Mouse (Mus musculus): ENCODE measurements around the gene Nos3.

DNA sequence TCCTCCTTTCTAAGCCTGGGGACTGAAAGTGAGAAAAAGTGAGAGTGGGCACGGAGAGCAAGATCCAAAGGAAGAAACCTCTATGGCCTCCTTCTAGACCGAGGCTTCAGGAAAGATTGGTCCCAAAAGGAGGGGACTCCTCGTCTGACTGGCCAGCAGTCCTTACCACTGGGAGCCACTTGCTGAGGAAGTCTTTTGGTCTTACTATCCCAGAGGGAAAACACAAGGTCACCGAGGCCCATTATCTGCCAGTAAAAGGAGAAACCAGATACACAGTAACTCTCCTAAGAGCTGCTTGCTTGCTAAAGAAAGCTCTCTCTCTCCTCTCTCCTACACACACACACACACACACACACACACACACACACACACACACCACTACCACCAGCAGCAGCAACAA lies 11.3 kb upstream of the Nos3 start:
- TF ChIP-seq POLR2A (IDR thresholded peaks at IDR 0.05; ENCODE audit: borderline replicate concordance, extremely low read depth, insufficient read depth, insufficient read length, poor library complexity, severe bottlenecking) (no peak), CTCF (IDR thresholded peaks at IDR 0.05; ENCODE audit: borderline replicate concordance, extremely low read depth, insufficient read depth, insufficient read length) (no peak)
